Mouse (Mus musculus) layer of hippocampus, postnatal 25 days (tissue): ENCODE measurements around the gene Lrrc75b. TPM values are rescaled to one million over a fixed set of nuclear protein-coding genes. Genes with fewer than 3 reads are reported as not detected.

Source experiments
- DNase-seq, 2 experiments: peaks; one replicate each; pipeline ENCODE4 v3.0.0; 2022; ENCODE audit warnings: mixed read lengths in 2 of 2, low spot score in 1 of 2; ENCODE audit errors: extremely low spot score in 1 of 2
- total RNA-seq, 2 experiments: library from RNA; stranded (reverse); gene quantifications; 2 replicates each; pipeline ENCODE4 v1.2.3; 2021

Lrrc75b gene
- total RNA-seq, result 10 to 100 TPM in 1 of 2 experiments, 1 to 10 TPM in 1; 9.7 to 10.7 TPM

- DNase-seq, result peak; percentile 25 to 30
Measured at GRCm38 (mm10) chr10:75559676-75560548, at the start of gene Lrrc75b. Lrrc75b (minus strand) TSS chr10:75560330.

- DNase-seq, result no peak
Measured at GRCm38 (mm10) chr10:75608975-75609374, 48.8 kb upstream of the Lrrc75b start.

- DNase-seq, result no peak
Measured at GRCm38 (mm10) chr10:75607253-75607652, 47.1 kb upstream of the Lrrc75b start.

- DNase-seq, result no peak
Measured at GRCm38 (mm10) chr10:75605162-75605846, 45.2 kb upstream of the Lrrc75b start.

- no peak for DNase-seq
Measured at GRCm38 (mm10) chr10:75600189-75600730, 40.1 kb upstream of the Lrrc75b start.

GRCm38 (mm10) chr10:75595981-75596380, 35.9 kb upstream of the Lrrc75b start:
- no peak for DNase-seq

GRCm38 (mm10) chr10:75592585-75592984, 32.5 kb upstream of the Lrrc75b start:
- DNase-seq, result no peak

- no peak for DNase-seq
Measured at GRCm38 (mm10) chr10:75591211-75591894, 31.2 kb upstream of the Lrrc75b start.

GRCm38 (mm10) chr10:75589651-75590050, 29.5 kb upstream of the Lrrc75b start:
- no peak for DNase-seq

GRCm38 (mm10) chr10:75589129-75589528, 29.0 kb upstream of the Lrrc75b start, which contains the start of gene Ggt5:
Ggt5 (plus strand) TSS chr10:75589340.
- no peak for DNase-seq

- no peak for DNase-seq
Measured at GRCm38 (mm10) chr10:75588336-75588735, 28.2 kb upstream of the Lrrc75b start.

GRCm38 (mm10) chr10:75587781-75588180, 27.7 kb upstream of the Lrrc75b start:
- DNase-seq, result no peak

- no peak for DNase-seq
Measured at GRCm38 (mm10) chr10:75586553-75586879, 26.4 kb upstream of the Lrrc75b start.

- peak; percentile 90 to 99 for DNase-seq
Measured at GRCm38 (mm10) chr10:75585876-75586552, 25.9 kb upstream of the Lrrc75b start.

- DNase-seq, result no peak
Measured at GRCm38 (mm10) chr10:75579129-75579528, 19.0 kb upstream of the Lrrc75b start.

- no peak for DNase-seq
Measured at GRCm38 (mm10) chr10:75573965-75574364, 13.8 kb upstream of the Lrrc75b start.

GRCm38 (mm10) chr10:75573181-75573580, 13.1 kb upstream of the Lrrc75b start:
- DNase-seq, result no peak

- no peak for DNase-seq
Measured at GRCm38 (mm10) chr10:75571937-75572336, 11.8 kb upstream of the Lrrc75b start.

GRCm38 (mm10) chr10:75570981-75571657, 11.0 kb upstream of the Lrrc75b start:
- no peak for DNase-seq

- no peak for DNase-seq
Measured at GRCm38 (mm10) chr10:75568851-75569250, 8.7 kb upstream of the Lrrc75b start.
